Mouse (Mus musculus) kidney, adult 2 months (tissue): ENCODE measurements around the gene Rap1gap. TPM values are rescaled to one million over a fixed set of nuclear protein-coding genes. Genes with fewer than 3 reads are reported as not detected.

Source experiments
- DNase-seq: peaks from one replicate; pipeline ENCODE4 v3.0.0; 2021
- H3K27ac ChIP-seq: fragments of 200-500 bp; 2 replicates; pipeline ENCODE4 v1.5.1; 2012; ENCODE audit warnings: low read depth, low read length, control low read depth, inconsistent platforms; ENCODE audit not compliant: insufficient read depth
- H3K27me3 ChIP-seq: fragments of 200-500 bp; replicated peaks from 2 replicates; pipeline ENCODE4 v1.6.1; 2012; ENCODE audit warnings: mild to moderate bottlenecking, moderate library complexity, low read length, inconsistent platforms; ENCODE audit not compliant: control insufficient read depth, insufficient read depth
- H3K36me3 ChIP-seq: fragments of 200-500 bp; 2 replicates; pipeline ENCODE4 v1.6.1; 2012; ENCODE audit warnings: mild to moderate bottlenecking, moderate library complexity, low read length, inconsistent platforms; ENCODE audit not compliant: control insufficient read depth, insufficient read depth
- H3K4me1 ChIP-seq: fragments of 200-500 bp; 2 replicates; pipeline ENCODE4 v1.6.1; 2011; ENCODE audit warnings: low read length; ENCODE audit not compliant: control insufficient read depth, insufficient read depth
- H3K4me3 ChIP-seq: fragments of 200-500 bp; 2 replicates; pipeline ENCODE4 v1.5.1; 2011; ENCODE audit warnings: mild to moderate bottlenecking, low read depth, low read length, control low read depth; ENCODE audit not compliant: insufficient read depth
- CTCF ChIP-seq: fragments of 200-500 bp; conservative IDR thresholded peaks from 2 replicates; pipeline ENCODE4 v1.5.1; 2011; ENCODE audit warnings: low read depth, mild to moderate bottlenecking, control low read depth, low read length, moderate library complexity, mixed read lengths; ENCODE audit not compliant: insufficient read depth, insufficient read length
- POLR2A ChIP-seq: fragments of 200-500 bp; IDR thresholded peaks from one replicate; pipeline ENCODE4 v1.6.1; 2011; ENCODE audit warnings: low read depth, low read length, control low read depth
- WGBS: fragments of 180-500 bp; shearing (Covaris S2); methylation state at CpG from one replicate; pipeline ENCODE4 v1.1.7; 2018; 5-methylcytosine and 5-hydroxymethylcytosine counted together
- polyA plus RNA-seq: library from polyadenylated mRNA; depleted of rRNA; stranded (reverse); fragments of >200 nt; gene quantifications from 2 replicates; pipeline ENCODE4 v1.2.3, GENCODE M21; 2012

Gene Rap1gap
- polyA plus RNA-seq, 1 experiment = 213 TPM

DNA sequence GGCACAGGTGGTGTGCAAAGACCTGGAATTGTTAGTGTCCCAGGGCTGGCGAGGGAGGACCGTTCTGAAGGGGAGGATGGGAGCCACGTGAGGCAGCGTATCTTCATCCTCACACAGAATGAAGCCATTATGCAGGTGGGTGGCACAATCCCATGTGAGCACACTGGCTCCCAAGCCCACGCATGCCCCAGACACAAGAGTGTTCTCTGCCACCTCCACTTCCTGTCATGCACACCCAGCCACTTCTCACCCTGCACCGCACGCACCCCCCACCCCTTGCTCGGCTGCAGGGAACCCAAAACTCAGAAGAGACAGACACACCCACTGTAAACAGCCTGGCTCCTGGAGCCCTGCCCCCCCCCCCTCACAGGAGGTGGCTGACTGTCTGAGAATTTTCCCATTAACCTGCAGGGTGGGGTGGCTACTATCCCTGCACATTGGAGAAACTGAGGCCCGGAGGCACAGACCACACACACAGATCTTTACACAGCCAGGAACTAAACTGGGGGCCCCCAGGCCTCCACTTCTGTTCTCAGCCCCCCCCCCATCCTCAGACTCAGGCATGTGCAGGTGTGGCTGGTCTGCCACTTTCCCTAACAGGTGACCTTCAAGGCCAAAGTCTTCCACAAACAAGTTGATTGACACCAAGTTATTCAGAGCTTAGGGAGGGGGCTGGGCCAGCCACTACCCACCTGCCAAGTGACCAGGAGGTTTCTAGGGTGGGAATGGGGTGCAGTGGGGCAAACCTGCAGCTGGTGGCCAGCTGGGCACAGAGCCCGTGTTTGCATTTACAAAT is 27.8 kb downstream of the Rap1gap start:
- 66% methylated on average over 10 of the region's 10 CpGs for WGBS
- Histone ChIP-seq H3K36me3 (no peaks in the 10 kb centered on the region), H3K27me3 (no peaks in the 10 kb centered on the region), H3K4me1 (0 out of 2 replicates have a peak, but pooled peaks cover 1% of the 10 kb centered on the region), H3K27ac (peak overlapping the region; percentile 73; the same call in 1 of the 2 replicates), H3K4me3 (no peak overlapping the region)
- peak; percentile 48 for DNase-seq
- no peak for TF ChIP-seq CTCF
- no peak for TF ChIP-seq POLR2A

DNA sequence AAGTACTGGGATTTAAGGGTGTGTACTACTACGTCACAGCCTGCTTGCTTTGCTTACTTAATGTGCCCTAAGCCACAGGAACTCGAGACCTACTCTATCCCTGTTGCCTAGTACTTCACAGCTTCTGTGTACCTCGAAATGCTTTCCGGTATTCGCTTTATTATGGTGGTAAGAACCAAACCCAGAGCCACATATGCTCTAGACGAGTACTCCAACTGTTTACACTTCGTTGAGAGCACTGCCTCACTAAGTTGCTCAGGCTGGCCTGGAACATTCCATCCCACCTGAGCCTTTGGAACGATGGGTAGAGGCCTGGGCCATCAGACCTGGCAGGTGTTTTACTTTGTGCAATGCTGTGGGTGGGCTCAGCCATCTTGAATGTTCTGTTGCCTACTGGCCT is 30.8 kb downstream of the Rap1gap start:
- no peak for TF ChIP-seq POLR2A
- no peak for TF ChIP-seq CTCF
- H3K27me3 ChIP-seq = no peaks in the 10 kb centered on the region
- H3K27ac ChIP-seq = no peak overlapping the region
- 72% methylated on average over 8 of the region's 8 CpGs for WGBS
- no peak overlapping the region for H3K4me3 ChIP-seq
- H3K4me1 ChIP-seq = peaks cover 2% of the 10 kb centered on the region; the same call in 1 of the 2 replicates
- no peaks in the 10 kb centered on the region for H3K36me3 ChIP-seq
- DNase-seq = no peak

GRCm38 (mm10) chr4:137695900-137696299 is 31.4 kb downstream of the Rap1gap start:
- H3K27ac ChIP-seq = peak overlapping the region; percentile 18; the same call in 1 of the 2 replicates
- TF ChIP-seq POLR2A = no peak
- no peak for TF ChIP-seq CTCF
- WGBS = 17% methylated on average over 4 of the region's 4 CpGs
- H3K4me3 ChIP-seq = no peak overlapping the region
- peaks cover 2% of the 10 kb centered on the region; the same call in 1 of the 2 replicates for H3K4me1 ChIP-seq
- DNase-seq = peak; percentile 58
- H3K36me3 ChIP-seq = no peaks in the 10 kb centered on the region
- no peaks in the 10 kb centered on the region for H3K27me3 ChIP-seq

DNA sequence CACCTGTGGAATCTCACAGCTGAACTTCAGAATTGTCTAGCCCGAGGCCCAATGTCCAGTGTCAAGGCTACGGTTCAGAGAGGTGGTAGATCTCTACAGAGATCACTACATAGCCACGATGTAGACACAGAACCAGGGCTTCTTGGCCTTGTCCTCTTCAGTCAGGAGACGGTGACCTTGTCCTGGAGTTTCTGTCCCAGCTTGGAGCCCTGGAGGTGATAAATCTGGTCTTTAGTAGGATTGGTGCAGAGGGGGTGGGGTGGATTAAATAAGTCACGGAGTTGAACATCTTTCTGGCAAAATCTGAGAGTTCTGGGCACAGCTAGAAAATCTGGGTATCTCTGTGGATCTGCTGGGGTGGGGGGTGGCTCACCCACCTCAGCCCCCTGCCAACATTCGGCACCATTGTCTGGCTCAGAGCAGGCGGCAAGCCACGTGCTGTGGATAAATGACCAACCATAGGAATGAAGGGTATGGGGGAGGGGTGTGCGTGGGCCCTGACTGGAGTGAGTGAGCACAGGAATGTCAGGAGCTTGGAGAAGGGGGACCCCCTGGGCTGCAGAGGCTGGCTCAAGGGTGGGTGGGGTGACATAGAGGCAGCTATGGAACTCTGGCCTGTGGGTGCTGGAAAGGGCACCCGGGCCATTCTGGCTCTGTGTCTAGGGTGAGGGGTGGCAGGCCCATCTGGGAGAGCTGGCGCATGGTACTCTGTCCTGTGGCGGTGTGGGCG is 32.8 kb downstream of the Rap1gap start:
- 53% methylated on average over 13 of the region's 13 CpGs for WGBS
- TF ChIP-seq CTCF = no peak
- Histone ChIP-seq H3K4me1 (peaks cover 6% of the 10 kb centered on the region), H3K36me3 (no peaks in the 10 kb centered on the region), H3K4me3 (no peak overlapping the region), H3K27ac (peak overlapping the region; percentile 96), H3K27me3 (no peaks in the 10 kb centered on the region)
- peak; percentile 84 for DNase-seq

- H3K27me3 ChIP-seq = no peaks in the 10 kb centered on the region
- 39% methylated on average over 7 of the region's 7 CpGs for WGBS
- DNase-seq = peak; percentile 77
- H3K27ac ChIP-seq = peak overlapping the region; percentile 96
- TF ChIP-seq CTCF = no peak
- no peak for TF ChIP-seq POLR2A
- no peak overlapping the region for H3K4me3 ChIP-seq
- peaks cover 6% of the 10 kb centered on the region for H3K4me1 ChIP-seq
- H3K36me3 ChIP-seq = no peaks in the 10 kb centered on the region
Observed at GRCm38 (mm10) chr4:137698076-137698985, 33.8 kb downstream of the Rap1gap start.

GRCm38 (mm10) chr4:137699264-137700211 is 35.0 kb downstream of the Rap1gap start:
- H3K27me3 ChIP-seq = no peaks in the 10 kb centered on the region
- no peaks in the 10 kb centered on the region for H3K36me3 ChIP-seq
- peak; percentile 62 for DNase-seq
- peaks cover 6% of the 10 kb centered on the region for H3K4me1 ChIP-seq
- no peak for TF ChIP-seq CTCF
- TF ChIP-seq POLR2A = no peak
- WGBS = 60% methylated on average over 21 of the region's 21 CpGs
- H3K4me3 ChIP-seq = no peak overlapping the region
- H3K27ac ChIP-seq = peak overlapping the region; percentile 96; the same call in 1 of the 2 replicates
